Mouse (Mus musculus): ENCODE results near the gene Polr3h. TPM values are rescaled to one million over a fixed set of nuclear protein-coding genes. Genes with fewer than 3 reads are reported as not detected.
"Not testable (repeated sequence)": the region's sequence is repeated elsewhere in the genome, so short reads cannot be mapped to it uniquely, and the experiment has no call there.

Gene Polr3h
- polyA plus RNA-seq, 1 experiment from 2014 or later = 106 TPM

- ATAC-seq (ENCODE audit: insufficient number of reproducible peaks, low FRiP score) = no peak
- Histone ChIP-seq H3K4me2 (no peak overlapping the region), H3K36me3 (peaks cover 69% of the 10 kb centered on the region), H3K4me3 (no peak overlapping the region), H3K9ac (no peak overlapping the region), H3K4me1 (replicated peaks) (no peaks in the 10 kb centered on the region), H3K27me3 (replicated peaks) (no peaks in the 10 kb centered on the region), H3K27ac (ENCODE audit: poor library complexity, severe bottlenecking) (no peak overlapping the region), H3K9me3 (replicated peaks) (no peaks in the 10 kb centered on the region)
- 65% methylated on average over 5 of the region's 5 CpGs for WGBS
These were observed 10.4 kb downstream of the Polr3h start for GRCm38 (mm10) chr15:81915663-81916062.

GRCm38 (mm10) chr15:81914668-81915067 lies 11.4 kb downstream of the Polr3h start:
- Histone ChIP-seq H3K27me3 (replicated peaks) (no peaks in the 10 kb centered on the region), H3K4me3 (no peak overlapping the region), H3K4me2 (no peak overlapping the region), H3K36me3 (peaks cover 79% of the 10 kb centered on the region), H3K9me3 (replicated peaks) (no peaks in the 10 kb centered on the region), H3K4me1 (replicated peaks) (no peaks in the 10 kb centered on the region), H3K9ac (no peak overlapping the region), H3K27ac (ENCODE audit: poor library complexity, severe bottlenecking) (no peak overlapping the region)
- no peak for ATAC-seq (ENCODE audit: insufficient number of reproducible peaks, low FRiP score)
- WGBS = 78% methylated on average over 5 of the region's 5 CpGs

GRCm38 (mm10) chr15:81912498-81912897 lies 13.5 kb downstream of the Polr3h start:
- Histone ChIP-seq H3K4me2 (no peak overlapping the region), H3K4me3 (no peak overlapping the region), H3K27ac (ENCODE audit: poor library complexity, severe bottlenecking) (no peak overlapping the region), H3K9ac (no peak overlapping the region), H3K9me3 (replicated peaks) (no peaks in the 10 kb centered on the region), H3K36me3 (peaks cover 97% of the 10 kb centered on the region), H3K4me1 (replicated peaks) (no peaks in the 10 kb centered on the region), H3K27me3 (replicated peaks) (no peaks in the 10 kb centered on the region)
- WGBS = 73% methylated on average over 2 of the region's 2 CpGs
- no peak for ATAC-seq (ENCODE audit: insufficient number of reproducible peaks, low FRiP score)

GRCm38 (mm10) chr15:81908767-81909166 lies 17.3 kb downstream of the Polr3h start:
- not testable (repeated sequence) for H3K4me1 ChIP-seq (replicated peaks); H3K27me3 ChIP-seq (replicated peaks); H3K4me3 ChIP-seq; H3K9me3 ChIP-seq (replicated peaks); H3K4me2 ChIP-seq; ATAC-seq (ENCODE audit: insufficient number of reproducible peaks, low FRiP score); H3K27ac ChIP-seq (ENCODE audit: poor library complexity, severe bottlenecking); H3K9ac ChIP-seq
- whole genome bisulfite sequencing = 91% methylated on average over 4 of the region's 4 CpGs
- H3K36me3 ChIP-seq = peaks cover 97% of the 10 kb centered on the region

GRCm38 (mm10) chr15:81907953-81908352 lies 18.1 kb downstream of the Polr3h start:
- no peaks in the 10 kb centered on the region for H3K9me3 ChIP-seq (replicated peaks)
- no peaks in the 10 kb centered on the region for H3K27me3 ChIP-seq (replicated peaks)
- WGBS = 86% methylated on average over 8 of the region's 8 CpGs
- H3K4me2 ChIP-seq = no peak overlapping the region
- H3K36me3 ChIP-seq = peaks cover 97% of the 10 kb centered on the region
- no peak overlapping the region for H3K9ac ChIP-seq
- H3K27ac ChIP-seq (ENCODE audit: poor library complexity, severe bottlenecking) = no peak overlapping the region
- no peaks in the 10 kb centered on the region for H3K4me1 ChIP-seq (replicated peaks)
- H3K4me3 ChIP-seq = no peak overlapping the region
- no peak for ATAC-seq (ENCODE audit: insufficient number of reproducible peaks, low FRiP score)

GRCm38 (mm10) chr15:81904939-81905338 lies 21.1 kb downstream of the Polr3h start:
- no peak overlapping the region for H3K4me2 ChIP-seq
- H3K4me3 ChIP-seq = no peak overlapping the region
- H3K4me1 ChIP-seq (replicated peaks) = no peaks in the 10 kb centered on the region
- H3K9ac ChIP-seq = no peak overlapping the region
- 37% methylated on average over 2 of the region's 2 CpGs for WGBS
- peaks cover 97% of the 10 kb centered on the region for H3K36me3 ChIP-seq
- no peak for ATAC-seq (ENCODE audit: insufficient number of reproducible peaks, low FRiP score)
- H3K27me3 ChIP-seq (replicated peaks) = no peaks in the 10 kb centered on the region
- no peaks in the 10 kb centered on the region for H3K9me3 ChIP-seq (replicated peaks)
- H3K27ac ChIP-seq (ENCODE audit: poor library complexity, severe bottlenecking) = no peak overlapping the region

- 71% methylated on average over 2 of the region's 2 CpGs for WGBS
- H3K36me3 ChIP-seq = peaks cover 89% of the 10 kb centered on the region
- no peaks in the 10 kb centered on the region for H3K9me3 ChIP-seq (replicated peaks)
- no peak overlapping the region for H3K4me2 ChIP-seq
- no peak overlapping the region for H3K9ac ChIP-seq
- peaks cover 12% of the 10 kb centered on the region for H3K4me1 ChIP-seq (replicated peaks)
- H3K4me3 ChIP-seq = no peak overlapping the region
- H3K27ac ChIP-seq (ENCODE audit: poor library complexity, severe bottlenecking) = no peak overlapping the region
- no peak for ATAC-seq (ENCODE audit: insufficient number of reproducible peaks, low FRiP score)
- no peaks in the 10 kb centered on the region for H3K27me3 ChIP-seq (replicated peaks)
These were observed 27.3 kb downstream of the Polr3h start for GRCm38 (mm10) chr15:81898751-81899150.

- no peaks in the 10 kb centered on the region for H3K9me3 ChIP-seq (replicated peaks)
- H3K4me1 ChIP-seq (replicated peaks) = peaks cover 12% of the 10 kb centered on the region
- no peak overlapping the region for H3K4me2 ChIP-seq
- no peak overlapping the region for H3K27ac ChIP-seq (ENCODE audit: poor library complexity, severe bottlenecking)
- H3K9ac ChIP-seq = no peak overlapping the region
- WGBS = 90% methylated on average over 5 of the region's 5 CpGs
- ATAC-seq (ENCODE audit: insufficient number of reproducible peaks, low FRiP score) = no peak
- peaks cover 86% of the 10 kb centered on the region for H3K36me3 ChIP-seq
- H3K4me3 ChIP-seq = no peak overlapping the region
- no peaks in the 10 kb centered on the region for H3K27me3 ChIP-seq (replicated peaks)
These were observed 28.3 kb downstream of the Polr3h start for GRCm38 (mm10) chr15:81897607-81898285.

- Histone ChIP-seq H3K4me2 (no peak overlapping the region), H3K27ac (ENCODE audit: poor library complexity, severe bottlenecking) (no peak overlapping the region), H3K36me3 (peaks cover 85% of the 10 kb centered on the region), H3K9ac (no peak overlapping the region), H3K27me3 (replicated peaks) (no peaks in the 10 kb centered on the region), H3K4me1 (replicated peaks) (peaks cover 17% of the 10 kb centered on the region), H3K9me3 (replicated peaks) (no peaks in the 10 kb centered on the region), H3K4me3 (no peak overlapping the region)
- WGBS = 93% methylated on average over 2 of the region's 2 CpGs
- ATAC-seq (ENCODE audit: insufficient number of reproducible peaks, low FRiP score) = no peak
These were observed 29.6 kb downstream of the Polr3h start for GRCm38 (mm10) chr15:81896407-81896806.

GRCm38 (mm10) chr15:81894002-81894401 lies 32.0 kb downstream of the Polr3h start:
- Histone ChIP-seq H3K27me3 (replicated peaks) (no peaks in the 10 kb centered on the region), H3K4me2 (no peak overlapping the region), H3K4me3 (no peak overlapping the region), H3K9me3 (replicated peaks) (no peaks in the 10 kb centered on the region), H3K9ac (no peak overlapping the region), H3K4me1 (replicated peaks) (peaks cover 15% of the 10 kb centered on the region), H3K36me3 (peaks cover 89% of the 10 kb centered on the region), H3K27ac (ENCODE audit: poor library complexity, severe bottlenecking) (no peak overlapping the region)
- WGBS = 69% methylated on average over 1 of the region's 1 CpGs
- ATAC-seq (ENCODE audit: insufficient number of reproducible peaks, low FRiP score) = no peak

GRCm38 (mm10) chr15:81891822-81892580 lies 34.0 kb downstream of the Polr3h start:
- H3K27ac ChIP-seq (ENCODE audit: poor library complexity, severe bottlenecking) = 0 out of 2 replicates have a peak overlapping the region, but pooled peaks have one; percentile 26
- H3K36me3 ChIP-seq = peaks cover 79% of the 10 kb centered on the region
- peak; percentile 86 for ATAC-seq (ENCODE audit: insufficient number of reproducible peaks, low FRiP score)

More at GRCm38 (mm10) chr15:81891822-81892580, 34.0 kb downstream of the Polr3h start:
- Histone ChIP-seq H3K9ac (no peak overlapping the region), H3K4me3 (no peak overlapping the region), H3K9me3 (replicated peaks) (no peaks in the 10 kb centered on the region), H3K4me1 (replicated peaks) (0 out of 2 replicates have a peak, but pooled peaks cover 11% of the 10 kb centered on the region), H3K4me2 (no peak overlapping the region), H3K27me3 (replicated peaks) (no peaks in the 10 kb centered on the region)
- WGBS = 83% methylated on average over 8 of the region's 8 CpGs

Measured in heart, embryonic 12.5 days (tissue).